Mouse (Mus musculus): Measurements from ENCODE around the gene Mef2a.

DNA sequence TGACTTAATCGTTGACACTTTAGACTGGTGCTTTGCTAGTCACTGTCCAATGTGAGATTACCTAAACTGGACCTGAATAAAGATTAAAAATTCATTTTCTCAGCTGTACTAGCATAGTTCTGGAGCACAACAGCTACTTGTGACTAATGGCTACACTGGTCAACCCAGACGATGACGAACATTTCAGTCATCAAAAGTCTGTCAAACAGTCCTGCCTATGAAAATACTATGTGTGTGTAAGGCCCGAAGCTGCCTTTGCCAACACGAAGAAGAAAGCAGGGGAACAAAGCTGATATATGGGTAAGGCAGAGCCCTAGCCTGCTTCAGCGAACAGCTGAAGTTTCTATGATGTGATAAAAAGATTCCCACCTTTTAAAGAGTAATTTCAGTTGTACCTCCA lies 89.1 kb downstream of the Mef2a start:
- no peak for TF ChIP-seq CTCF (IDR thresholded peaks at IDR 0.05; ENCODE audit: extremely low read depth, insufficient read depth, low read length)
- TF ChIP-seq POLR2A (IDR thresholded peaks at IDR 0.05; ENCODE audit: extremely low read depth, insufficient read depth, low read length): no peak

Data from cortical plate, adult 2 months (tissue).